Mouse (Mus musculus) megakaryocyte, embryonic 14.5 days (primary cell): ENCODE results near the gene Stox2.

Source experiments
- FLI1 ChIP-seq: IDR thresholded peaks from 2 replicates; pipeline ENCODE4 v1.6.1; 2012; ENCODE audit warnings: low read length, inconsistent platforms, mixed read lengths
- GATA1 ChIP-seq: IDR thresholded peaks from 3 replicates; pipeline ENCODE4 v1.6.1; 2012; ENCODE audit warnings: mixed read lengths, low read length, inconsistent platforms, borderline replicate concordance

- TF ChIP-seq FLI1 (no peak), GATA1 (no peak)
Measured at GRCm38 (mm10) chr8:47409061-47409460, 37.1 kb downstream of the Stox2 start.
